Mouse (Mus musculus): ENCODE measurements around the gene Iqcd. TPM values are rescaled to one million over a fixed set of nuclear protein-coding genes. Genes with fewer than 3 reads are reported as not detected.

The Iqcd gene
- polyA plus RNA-seq, 1 experiment = 0.33 TPM

GRCm38 (mm10) chr5:120587616-120587926, 1.2 kb upstream of the Iqcd start:
- Histone ChIP-seq H3K79me2 (ENCODE audit: control insufficient read depth, insufficient read depth) (peaks cover 56% of the 10 kb centered on the region), H3K79me3 (ENCODE audit: low read depth) (peaks cover 27% of the 10 kb centered on the region), H3K4me3 (ENCODE audit: insufficient read depth, poor library complexity, severe bottlenecking) (peak overlapping the region; percentile 86), H3K27me3 (ENCODE audit: control insufficient read depth, insufficient read depth, insufficient read length) (no peaks in the 10 kb centered on the region), H3ac (ENCODE audit: control insufficient read depth, insufficient read length, low read depth) (peak overlapping the region; percentile 23), H3K36me3 (ENCODE audit: control insufficient read depth, insufficient read depth) (peaks cover 29% of the 10 kb centered on the region)
- TF ChIP-seq FOSL1 (IDR thresholded peaks at IDR 0.05; ENCODE audit: insufficient read depth, low read length, poor library complexity, severe bottlenecking) = no peak
- peak; percentile 42 for TF ChIP-seq MAX (IDR thresholded peaks at IDR 0.05)

GRCm38 (mm10) chr5:120587940-120588568, 762 bp upstream of the Iqcd start:
- H3K4me3 ChIP-seq (ENCODE audit: insufficient read depth, poor library complexity, severe bottlenecking) = peak overlapping the region; percentile 86
- H3K36me3 ChIP-seq (ENCODE audit: control insufficient read depth, insufficient read depth) = peaks cover 26% of the 10 kb centered on the region
- peaks cover 27% of the 10 kb centered on the region for H3K79me3 ChIP-seq (ENCODE audit: low read depth)
- TF ChIP-seq FOSL1 (IDR thresholded peaks at IDR 0.05; ENCODE audit: insufficient read depth, low read length, poor library complexity, severe bottlenecking) (no peak), CTCF (IDR thresholded peaks at IDR 0.05; ENCODE audit: control insufficient read depth, insufficient read depth, insufficient read length) (no peak), MAX (IDR thresholded peaks at IDR 0.05) (no peak), MYOG (IDR thresholded peaks at IDR 0.05; ENCODE audit: control insufficient read depth, extremely low read depth, insufficient read length) (no peak), USF1 (IDR thresholded peaks at IDR 0.05; ENCODE audit: low read depth) (no peak), MYOD1 (IDR thresholded peaks at IDR 0.05; ENCODE audit: control insufficient read depth, insufficient read length, low read depth) (no peak), CEBPB (IDR thresholded peaks at IDR 0.05; ENCODE audit: low read depth) (no peak)
- H3K79me2 ChIP-seq (ENCODE audit: control insufficient read depth, insufficient read depth) = peaks cover 54% of the 10 kb centered on the region
- no peaks in the 10 kb centered on the region for H3K27me3 ChIP-seq (ENCODE audit: control insufficient read depth, insufficient read depth, insufficient read length)
- peak overlapping the region; percentile 90 for H3ac ChIP-seq (ENCODE audit: control insufficient read depth, insufficient read length, low read depth)

GRCm38 (mm10) chr5:120590356-120591010, 1.7 kb downstream of the Iqcd start:
- Histone ChIP-seq H3K79me3 (ENCODE audit: low read depth) (peaks cover 18% of the 10 kb centered on the region), H3K79me2 (ENCODE audit: control insufficient read depth, insufficient read depth) (peaks cover 30% of the 10 kb centered on the region), H3ac (ENCODE audit: control insufficient read depth, insufficient read length, low read depth) (no peak overlapping the region), H3K27me3 (ENCODE audit: control insufficient read depth, insufficient read depth, insufficient read length) (no peaks in the 10 kb centered on the region), H3K4me3 (ENCODE audit: insufficient read depth, poor library complexity, severe bottlenecking) (no peak overlapping the region), H3K36me3 (ENCODE audit: control insufficient read depth, insufficient read depth) (peaks cover 2% of the 10 kb centered on the region)
- TF ChIP-seq MYOG (IDR thresholded peaks at IDR 0.05; ENCODE audit: control insufficient read depth, extremely low read depth, insufficient read length) (no peak), CTCF (IDR thresholded peaks at IDR 0.05; ENCODE audit: control insufficient read depth, insufficient read depth, insufficient read length) (peak; percentile 32)

GRCm38 (mm10) chr5:120592141-120592540, 3.3 kb downstream of the Iqcd start:
- Histone ChIP-seq H3K79me3 (ENCODE audit: low read depth) (peaks cover 9% of the 10 kb centered on the region), H3K79me2 (ENCODE audit: control insufficient read depth, insufficient read depth) (peaks cover 14% of the 10 kb centered on the region), H3K36me3 (ENCODE audit: control insufficient read depth, insufficient read depth) (no peaks in the 10 kb centered on the region), H3K27me3 (ENCODE audit: control insufficient read depth, insufficient read depth, insufficient read length) (no peaks in the 10 kb centered on the region), H3ac (ENCODE audit: control insufficient read depth, insufficient read length, low read depth) (no peak overlapping the region), H3K4me3 (ENCODE audit: insufficient read depth, poor library complexity, severe bottlenecking) (no peak overlapping the region)
- TF ChIP-seq CEBPB (IDR thresholded peaks at IDR 0.05; ENCODE audit: low read depth) (no peak), CTCF (IDR thresholded peaks at IDR 0.05; ENCODE audit: control insufficient read depth, insufficient read depth, insufficient read length) (no peak), MYOD1 (IDR thresholded peaks at IDR 0.05; ENCODE audit: control insufficient read depth, insufficient read length, low read depth) (no peak), MYOG (IDR thresholded peaks at IDR 0.05; ENCODE audit: control insufficient read depth, extremely low read depth, insufficient read length) (no peak), MAX (IDR thresholded peaks at IDR 0.05) (no peak), USF1 (IDR thresholded peaks at IDR 0.05; ENCODE audit: low read depth) (no peak), FOSL1 (IDR thresholded peaks at IDR 0.05; ENCODE audit: insufficient read depth, low read length, poor library complexity, severe bottlenecking) (no peak)

GRCm38 (mm10) chr5:120594485-120594884, 5.7 kb downstream of the Iqcd start:
- no peaks in the 10 kb centered on the region for H3K27me3 ChIP-seq (ENCODE audit: control insufficient read depth, insufficient read depth, insufficient read length)
- no peak overlapping the region for H3K4me3 ChIP-seq (ENCODE audit: insufficient read depth, poor library complexity, severe bottlenecking)
- TF ChIP-seq MAX (IDR thresholded peaks at IDR 0.05) (no peak), MYOD1 (IDR thresholded peaks at IDR 0.05; ENCODE audit: control insufficient read depth, insufficient read length, low read depth) (no peak), MYOG (IDR thresholded peaks at IDR 0.05; ENCODE audit: control insufficient read depth, extremely low read depth, insufficient read length) (no peak), FOSL1 (IDR thresholded peaks at IDR 0.05; ENCODE audit: insufficient read depth, low read length, poor library complexity, severe bottlenecking) (no peak), USF1 (IDR thresholded peaks at IDR 0.05; ENCODE audit: low read depth) (no peak), CTCF (IDR thresholded peaks at IDR 0.05; ENCODE audit: control insufficient read depth, insufficient read depth, insufficient read length) (no peak), CEBPB (IDR thresholded peaks at IDR 0.05; ENCODE audit: low read depth) (no peak)
- H3K79me2 ChIP-seq (ENCODE audit: control insufficient read depth, insufficient read depth) = no peaks in the 10 kb centered on the region
- no peaks in the 10 kb centered on the region for H3K79me3 ChIP-seq (ENCODE audit: low read depth)
- H3K36me3 ChIP-seq (ENCODE audit: control insufficient read depth, insufficient read depth) = no peaks in the 10 kb centered on the region
- H3ac ChIP-seq (ENCODE audit: control insufficient read depth, insufficient read length, low read depth) = no peak overlapping the region

- H3ac ChIP-seq (ENCODE audit: control insufficient read depth, insufficient read length, low read depth) = no peak overlapping the region
- no peaks in the 10 kb centered on the region for H3K27me3 ChIP-seq (ENCODE audit: control insufficient read depth, insufficient read depth, insufficient read length)
- H3K79me3 ChIP-seq (ENCODE audit: low read depth) = no peaks in the 10 kb centered on the region
- H3K4me3 ChIP-seq (ENCODE audit: insufficient read depth, poor library complexity, severe bottlenecking) = no peak overlapping the region
- H3K79me2 ChIP-seq (ENCODE audit: control insufficient read depth, insufficient read depth) = no peaks in the 10 kb centered on the region
- H3K36me3 ChIP-seq (ENCODE audit: control insufficient read depth, insufficient read depth) = no peaks in the 10 kb centered on the region
- TF ChIP-seq CEBPB (IDR thresholded peaks at IDR 0.05; ENCODE audit: low read depth) = no peak
- TF ChIP-seq MYOD1 (IDR thresholded peaks at IDR 0.05; ENCODE audit: control insufficient read depth, insufficient read length, low read depth) = no peak
- no peak for TF ChIP-seq CTCF (IDR thresholded peaks at IDR 0.05; ENCODE audit: control insufficient read depth, insufficient read depth, insufficient read length)
- no peak for TF ChIP-seq MAX (IDR thresholded peaks at IDR 0.05)
- no peak for TF ChIP-seq USF1 (IDR thresholded peaks at IDR 0.05; ENCODE audit: low read depth)
- no peak for TF ChIP-seq FOSL1 (IDR thresholded peaks at IDR 0.05; ENCODE audit: insufficient read depth, low read length, poor library complexity, severe bottlenecking)
- TF ChIP-seq MYOG (IDR thresholded peaks at IDR 0.05; ENCODE audit: control insufficient read depth, extremely low read depth, insufficient read length) = no peak
Observed at GRCm38 (mm10) chr5:120599625-120600024, 10.8 kb downstream of the Iqcd start.
